18 mouse cellular contexts compared by ENCODE assay signal in genomic region chr4:88314898-88315297, GRCm38 (mm10).
"Had no signal": no experiment of that assay in that cellular context is flagged by ENCODE, and none has a peak within 500 bp of the region (broad histone marks: within the 10 kb centered on the region; RNA-seq: fewer than 3 reads in every experiment).

No protein-coding gene starts in this region.

- H3K27ac ChIP-seq: liver, embryonic 13.5 days; midbrain, embryonic 10.5 days; midbrain, embryonic 13.5 days; neural tube, embryonic 13.5 days; stomach, postnatal 0 days had no signal

- H3K36me3 ChIP-seq: liver, embryonic 13.5 days; midbrain, embryonic 10.5 days; midbrain, embryonic 13.5 days; neural tube, embryonic 13.5 days had no signal

- H3K9ac ChIP-seq: liver, embryonic 13.5 days; midbrain, embryonic 13.5 days; neural tube, embryonic 13.5 days had no signal

- H3K9me3 ChIP-seq: liver, embryonic 13.5 days; megakaryocyte, embryonic 14.5 days; midbrain, embryonic 10.5 days; midbrain, embryonic 13.5 days; neural tube, embryonic 13.5 days had no signal

- H3K4me1 ChIP-seq: liver, embryonic 13.5 days; midbrain, embryonic 10.5 days; midbrain, embryonic 13.5 days; neural tube, embryonic 13.5 days had no signal

- DNase-seq: kidney, adult 11 months; kidney, adult 8-10 months; kidney, postnatal 14 days; kidney, postnatal 4 days; liver, embryonic 13.5 days; lung, adult 2 months; lung, postnatal 14 days; lung, postnatal 4 days; right cerebral cortex, postnatal 14 days; right cerebral cortex, postnatal 4 days; thymus, postnatal 25 days had no signal

- H3K4me2 ChIP-seq: liver, embryonic 13.5 days; midbrain, embryonic 13.5 days; neural tube, embryonic 13.5 days had no signal

- H3K4me3 ChIP-seq: liver, embryonic 13.5 days; megakaryocyte, embryonic 14.5 days; midbrain, embryonic 10.5 days; midbrain, embryonic 13.5 days; myocyte; neural tube, embryonic 13.5 days had no signal

- ATAC-seq: midbrain, embryonic 13.5 days; midbrain, embryonic 16.5 days had no signal

- H3K27me3 ChIP-seq: liver, embryonic 13.5 days; megakaryocyte, embryonic 14.5 days; midbrain, embryonic 13.5 days; neural tube, embryonic 13.5 days had no signal
